8 mouse cellular contexts compared by ENCODE assay signal in the genomic region with DNA sequence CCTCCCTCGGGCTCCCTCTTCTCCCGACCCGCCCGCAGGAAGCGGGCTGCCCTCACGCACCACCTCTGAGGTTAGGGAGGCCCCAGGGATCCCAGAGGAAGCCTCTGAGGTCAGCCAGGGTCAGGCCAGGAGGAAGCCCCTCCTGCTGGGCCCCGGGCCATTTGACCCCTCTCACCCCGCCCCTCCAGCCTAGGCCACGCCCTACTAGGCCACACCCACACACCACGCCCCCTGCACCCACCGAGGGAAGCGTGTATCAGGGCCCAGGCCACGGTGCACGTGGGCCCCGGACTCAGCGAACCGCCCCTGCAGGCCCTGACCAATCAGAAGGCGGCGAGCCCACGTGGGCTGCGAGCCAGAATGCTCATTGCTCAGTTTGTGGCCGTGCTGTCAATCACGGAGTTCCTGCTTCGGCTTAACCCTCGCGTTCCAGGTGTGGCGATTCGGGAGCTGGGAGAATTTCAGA. TPM values are rescaled to one million over a fixed set of nuclear protein-coding genes. Genes with fewer than 3 reads are reported as not detected.
DNase-seq lines count a peak whose midpoint lies in the region; ATAC-seq and TF ChIP-seq lines count a peak whose summit lies in the region.

Gene Tle6, minus strand, starts transcription at position 336 of the 466 bp plus-strand sequence.

- WGBS in forebrain, embryonic 10.5 days: under 1% methylated on average over 28 of the region's 28 CpGs
- WGBS in heart, embryonic 15.5 days: under 1% methylated on average over 28 of the region's 28 CpGs
- under 1% methylated on average over 28 of the region's 28 CpGs for WGBS in liver, embryonic 14.5 days (ENCODE audit: insufficient replicate concordance)
- 0% methylated on average over 28 of the region's 28 CpGs for WGBS in neural tube, embryonic 11.5 days
- under 1% methylated on average over 27 of the region's 28 CpGs for WGBS in stomach, postnatal 0 days

- H3K4me2 ChIP-seq in heart, embryonic 15.5 days: peak within 1 kb of the TSS; percentile 74
- peak within 1 kb of the TSS; percentile 44 for H3K4me2 ChIP-seq in liver, embryonic 14.5 days (ENCODE audit: low read depth)
- peak within 1 kb of the TSS; percentile 32 for H3K4me2 ChIP-seq in neural tube, embryonic 11.5 days (ENCODE audit: low read depth)
- H3K4me2 ChIP-seq in stomach, postnatal 0 days (replicated peaks; ENCODE audit: low read depth): peak within 1 kb of the TSS; percentile 51

- H3K27ac ChIP-seq in forebrain, embryonic 10.5 days: peak within 1 kb of the TSS; percentile 56
- peak within 1 kb of the TSS; percentile 76 for H3K27ac ChIP-seq in heart, embryonic 15.5 days
- no peak within 1 kb of the TSS for H3K27ac ChIP-seq in liver, embryonic 14.5 days
- no peak within 1 kb of the TSS for H3K27ac ChIP-seq in neural tube, embryonic 11.5 days (ENCODE audit: low read depth, low read length)
- peak within 1 kb of the TSS; percentile 49; the same call in 1 of the 2 replicates for H3K27ac ChIP-seq in stomach, postnatal 0 days (replicated peaks)

- no peak for TF ChIP-seq CTCF in liver, embryonic 14.5 days (IDR thresholded peaks at IDR 0.05; ENCODE audit: low read depth)
- TF ChIP-seq CTCF in stomach, postnatal 0 days (IDR thresholded peaks at IDR 0.05; ENCODE audit: low read depth): 0 out of 2 replicates have a peak, but pooled peaks have one; percentile 1

- H3K4me3 ChIP-seq in forebrain, embryonic 10.5 days: peak within 1 kb of the TSS; percentile 44
- H3K4me3 ChIP-seq in heart, embryonic 15.5 days: peak within 1 kb of the TSS; percentile 45
- peak within 1 kb of the TSS; percentile 12 to 54 for H3K4me3 ChIP-seq in liver, embryonic 14.5 days (ENCODE audit: insufficient read depth in 1 of 2, low read depth in 2 of 2, low read length in 2 of 2)
- 0 out of 2 replicates have a peak within 1 kb of the TSS, but pooled peaks have one; percentile 15 for H3K4me3 ChIP-seq in neural tube, embryonic 11.5 days (ENCODE audit: low read depth, low read length)
- 0 out of 2 replicates have a peak within 1 kb of the TSS, but pooled peaks have one; percentile 12 for H3K4me3 ChIP-seq in stomach, postnatal 0 days (ENCODE audit: low read depth, low read length)

- TF ChIP-seq EP300 in liver, embryonic 14.5 days (IDR thresholded peaks at IDR 0.05; ENCODE audit: low read depth): no peak
- no peak for TF ChIP-seq EP300 in stomach, postnatal 0 days (optimal IDR thresholded peaks at IDR 0.05)

- H3K27me3 ChIP-seq in forebrain, embryonic 10.5 days (ENCODE audit: poor library complexity, severe bottlenecking): peaks cover 78% of the 10 kb centered on the region
- no peaks in the 10 kb centered on the region for H3K27me3 ChIP-seq in heart, embryonic 15.5 days
- peaks cover 10% of the 10 kb centered on the region for H3K27me3 ChIP-seq in liver, embryonic 14.5 days (ENCODE audit: control insufficient read depth, insufficient read depth, low read length)
- H3K27me3 ChIP-seq in neural tube, embryonic 11.5 days (ENCODE audit: control insufficient read depth, insufficient read depth, low read length): peaks cover 17% of the 10 kb centered on the region
- H3K27me3 ChIP-seq in stomach, postnatal 0 days (ENCODE audit: control insufficient read depth, insufficient read depth, low read length): no peaks in the 10 kb centered on the region

- no peaks in the 10 kb centered on the region for H3K36me3 ChIP-seq in forebrain, embryonic 10.5 days (replicated peaks)
- H3K36me3 ChIP-seq in heart, embryonic 15.5 days: no peaks in the 10 kb centered on the region
- no peaks in the 10 kb centered on the region for H3K36me3 ChIP-seq in liver, embryonic 14.5 days (replicated peaks; ENCODE audit: control insufficient read depth, insufficient read depth, low read depth)
- no peaks in the 10 kb centered on the region for H3K36me3 ChIP-seq in neural tube, embryonic 11.5 days (ENCODE audit: control insufficient read depth, insufficient read depth, low read length)
- no peaks in the 10 kb centered on the region for H3K36me3 ChIP-seq in stomach, postnatal 0 days (ENCODE audit: control insufficient read depth, insufficient read depth, low read length)

- H3K9me3 ChIP-seq in forebrain, embryonic 10.5 days: no peaks in the 10 kb centered on the region
- no peaks in the 10 kb centered on the region for H3K9me3 ChIP-seq in heart, embryonic 15.5 days (replicated peaks)
- no peaks in the 10 kb centered on the region for H3K9me3 ChIP-seq in liver, embryonic 14.5 days (ENCODE audit: control insufficient read depth, low read length)
- no peaks in the 10 kb centered on the region for H3K9me3 ChIP-seq in neural tube, embryonic 11.5 days (ENCODE audit: control insufficient read depth, low read length)
- no peaks in the 10 kb centered on the region for H3K9me3 ChIP-seq in stomach, postnatal 0 days (ENCODE audit: control insufficient read depth, low read length)

- peak within 1 kb of the TSS; percentile 33; the same call in 1 of the 2 replicates for H3K9ac ChIP-seq in heart, embryonic 15.5 days
- H3K9ac ChIP-seq in liver, embryonic 14.5 days (replicated peaks): no peak within 1 kb of the TSS
- H3K9ac ChIP-seq in neural tube, embryonic 11.5 days (ENCODE audit: low read length): no peak within 1 kb of the TSS
- 0 out of 2 replicates have a peak within 1 kb of the TSS, but pooled peaks have one; percentile 38 for H3K9ac ChIP-seq in stomach, postnatal 0 days (ENCODE audit: low read length)

- peak; percentile 85 for ATAC-seq in heart, embryonic 15.5 days (replicated peaks; ENCODE audit: insufficient number of reproducible peaks, insufficient read depth, low FRiP score, low read depth)
- ATAC-seq in liver, embryonic 14.5 days (ENCODE audit: insufficient read depth): peak; percentile 85
- ATAC-seq in neural tube, embryonic 11.5 days (ENCODE audit: insufficient read depth, low FRiP score, low TSS enrichment): peak; percentile 85
- ATAC-seq in stomach, postnatal 0 days (ENCODE audit: low FRiP score, low TSS enrichment): peak; percentile 85

- peaks cover 84% of the 10 kb centered on the region for H3K4me1 ChIP-seq in forebrain, embryonic 10.5 days
- peaks cover 58% of the 10 kb centered on the region for H3K4me1 ChIP-seq in heart, embryonic 15.5 days (replicated peaks)
- peaks cover 25 to 54% of the 10 kb centered on the region in 2 experiments for H3K4me1 ChIP-seq in liver, embryonic 14.5 days (replicated peaks; ENCODE audit: control insufficient read depth in 2 of 2, insufficient read depth in 2 of 2, low read length in 1 of 2)
- peaks cover 31% of the 10 kb centered on the region for H3K4me1 ChIP-seq in neural tube, embryonic 11.5 days (ENCODE audit: control insufficient read depth, insufficient read depth, low read length)
- peaks cover 12% of the 10 kb centered on the region for H3K4me1 ChIP-seq in stomach, postnatal 0 days (replicated peaks; ENCODE audit: control insufficient read depth, insufficient read depth)

- peak; percentile 93 for DNase-seq in CD4-positive, CD25-positive, alpha-beta regulatory T cell, adult 2 months (ENCODE audit: low read depth, low spot score)
- peak; percentile 81 for DNase-seq in c-Kit-negative CD71-positive TER-119-positive erythroid progenitor cells, embryonic 14.5 days (ENCODE audit: low read depth, low spot score)
- peak; percentile 98 for DNase-seq in forebrain, embryonic 10.5 days (ENCODE audit: extremely low spot score, low spot score)
- peak; percentile 97 to 98 for DNase-seq in kidney, postnatal 25 days
- peak; percentile 86 to 88 (median 87) for DNase-seq in liver, embryonic 14.5 days (ENCODE audit: low read depth in 3 of 3, low spot score in 3 of 3)
- DNase-seq in neural tube, embryonic 11.5 days (ENCODE audit: low spot score): peak; percentile 98
- peak; percentile 97 for DNase-seq in stomach, postnatal 0 days (ENCODE audit: low spot score)

RNA-seq across cellular contexts. Expression of gene Tle6, which starts in this region (rescaled TPM):
- 2.8 and 3.1 TPM in 2 replicates for polyA plus RNA-seq in forebrain, embryonic 10.5 days (2016; fragmentation: Nextera tagmentation; extraction: Ambion mirVana)
- 23.9 and 30.5 TPM in 2 replicates for polyA plus RNA-seq in heart, embryonic 15.5 days (2015; fragmentation: Nextera tagmentation; extraction: Ambion mirVana)
- 4.5 and 4.8 TPM in 2 replicates for polyA plus RNA-seq in liver, embryonic 14.5 days (2012; rRNA removed)
- 5.6 and 5.8 TPM in 2 replicates for polyA plus RNA-seq in liver, embryonic 14.5 days (2014; fragmentation: Nextera tagmentation; extraction: Ambion mirVana)
- 6.4 and 7.0 TPM in 2 replicates for polyA plus RNA-seq in neural tube, embryonic 11.5 days (2014; fragmentation: Nextera tagmentation; extraction: Ambion mirVana)
- 7.6 and 8.9 TPM in 2 replicates for polyA plus RNA-seq in stomach, postnatal 0 days (2015; fragmentation: Nextera tagmentation; extraction: Ambion mirVana)

Comparison
In these comparisons a context has a peak if more than half of its experiments do, and no peak if none do; other contexts are left out.
1. H3K27ac ChIP-seq: peak in forebrain, embryonic 10.5 days (single experiment), heart, embryonic 15.5 days (single experiment) and stomach, postnatal 0 days (single experiment); none in liver, embryonic 14.5 days (single experiment) and neural tube, embryonic 11.5 days (single experiment).
2. H3K9ac ChIP-seq: peak in heart, embryonic 15.5 days (single experiment) and stomach, postnatal 0 days (single experiment); none in liver, embryonic 14.5 days (single experiment) and neural tube, embryonic 11.5 days (single experiment).
3. Peak in every context shown above with its lines, with median percentiles within 50 percentile points of each other: DNase-seq, H3K4me3 ChIP-seq, ATAC-seq and H3K4me2 ChIP-seq.